Mouse (Mus musculus): ENCODE measurements around the gene Mettl22.

GRCm38 (mm10) chr16:8458391-8458790, 12.2 kb upstream of the Mettl22 start:
- TF ChIP-seq CTCF (IDR thresholded peaks at IDR 0.05 in 2 of 3, conservative IDR thresholded peaks at IDR 0.05 in 1 of 3; ENCODE audit: control insufficient read depth in 1 of 3, insufficient read depth in 1 of 3, low read depth in 2 of 3, low read length in 3 of 3, poor library complexity in 1 of 3, severe bottlenecking in 1 of 3): no peak
- TF ChIP-seq POLR2A (IDR thresholded peaks at IDR 0.05; ENCODE audit: control insufficient read depth in 1 of 2, insufficient read depth in 1 of 2, low read depth in 1 of 2, low read length in 2 of 2, poor library complexity in 1 of 2): no peak
- no peak for TF ChIP-seq GATA1 (IDR thresholded peaks at IDR 0.05; ENCODE audit: low read depth, low read length)
- TF ChIP-seq POLR2AphosphoS2 (IDR thresholded peaks at IDR 0.05; ENCODE audit: low read length): no peak
- no peak for TF ChIP-seq MXI1 (IDR thresholded peaks at IDR 0.05; ENCODE audit: low read depth, low read length)
- no peak for TF ChIP-seq USF1 (IDR thresholded peaks at IDR 0.05; ENCODE audit: low read depth, low read length)
- no peak for TF ChIP-seq CHD2 (IDR thresholded peaks at IDR 0.05; ENCODE audit: low read length)
- TF ChIP-seq SMC3 (IDR thresholded peaks at IDR 0.05; ENCODE audit: low read depth, low read length): no peak
- no peak for TF ChIP-seq MAX (IDR thresholded peaks at IDR 0.05; ENCODE audit: low read length)
- TF ChIP-seq RCOR1 (IDR thresholded peaks at IDR 0.05; ENCODE audit: low read depth, low read length): no peak
- TF ChIP-seq MAFK (IDR thresholded peaks at IDR 0.05; ENCODE audit: borderline replicate concordance, low read depth, low read length): no peak
- TF ChIP-seq EP300 (IDR thresholded peaks at IDR 0.05; ENCODE audit: low read depth in 1 of 2, low read length in 2 of 2): no peak
- TF ChIP-seq GABPA (IDR thresholded peaks at IDR 0.05; ENCODE audit: low read depth, low read length): no peak

All from MEL (cell line).